Mouse (Mus musculus) adipose tissue, adult 10 weeks (tissue): ENCODE results near the gene Spen. TPM values are rescaled to one million over a fixed set of nuclear protein-coding genes. Genes with fewer than 3 reads are reported as not detected.

Source experiments
- polyA plus RNA-seq: library from polyadenylated mRNA; stranded (reverse); fragments of 350-450 nt; fragmentation: Illumina TruSeq; extraction: RNeasy Lipid Tissue Mini Kit (QIAGEN cat#74804); gene quantifications from one replicate; pipeline ENCODE4 v1.2.3, GENCODE M21; 2014; ENCODE audit warnings: low read depth, low replicate concordance

Gene Spen
- 15.2 TPM for polyA plus RNA-seq

GRCm38 (mm10) chr4:141538408-141539212, at the start of gene Spen:
TSS of gene Spen (minus strand) at chr4:141538597.

GRCm38 (mm10) chr4:141444451-141445327, 93.7 kb downstream of the Spen start, which contains the start of gene Zbtb17:
TSS of gene Zbtb17 (plus strand) at chr4:141444654.

DNA sequence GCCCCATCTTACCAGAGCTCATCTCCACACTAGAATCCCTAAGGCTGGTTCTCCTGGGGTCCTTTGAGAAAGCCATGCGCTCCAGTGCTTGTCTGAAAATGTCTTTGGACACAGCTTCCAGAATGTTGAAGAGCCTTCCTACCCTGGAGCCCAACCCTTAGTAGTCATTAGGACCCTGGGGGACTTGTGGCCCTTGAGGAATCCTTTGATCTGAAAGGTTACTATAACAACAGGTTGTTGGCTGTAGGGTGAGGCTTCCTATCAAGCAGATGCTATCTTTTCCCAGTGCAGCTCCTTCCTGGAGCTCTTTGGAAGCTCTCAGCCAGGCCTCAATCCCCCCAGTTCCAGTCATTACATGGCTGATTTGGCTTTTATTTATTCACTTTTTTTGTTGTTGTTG, 102.4 kb downstream of the Spen start, which contains the start of gene Srarp:
TSS of gene Srarp (minus strand) at position 132 of the 400 bp plus-strand sequence.

DNA sequence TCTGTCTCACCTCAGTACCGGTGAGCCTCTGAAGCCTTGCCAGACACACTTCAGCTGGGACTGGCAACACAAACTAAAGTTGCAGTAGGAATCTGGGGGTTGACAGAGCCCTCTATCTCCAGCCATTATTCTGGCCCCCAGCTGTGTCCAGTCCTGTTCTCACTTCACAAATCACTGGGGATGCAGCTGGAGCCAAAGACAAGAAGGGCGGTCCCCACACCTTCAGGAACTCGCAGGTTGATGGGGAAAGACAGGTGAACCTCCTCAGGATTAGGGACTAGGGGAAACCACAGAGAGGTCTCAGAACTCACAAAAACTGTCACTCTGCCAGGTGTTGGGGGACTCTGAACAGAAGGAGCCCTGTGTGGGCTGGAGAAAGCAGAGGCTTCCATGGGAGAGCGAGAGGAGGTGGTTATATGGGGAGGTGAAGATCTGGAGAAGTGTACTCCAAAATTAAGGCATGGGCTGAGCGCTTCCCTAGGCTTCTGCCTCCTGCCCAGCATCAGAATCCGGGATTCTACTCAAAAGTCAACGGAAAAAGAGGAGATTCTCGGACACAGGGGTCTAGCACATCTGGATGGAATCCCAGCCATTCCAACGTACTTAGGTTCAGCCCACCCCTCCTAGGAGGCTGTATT, 118.1 kb downstream of the Spen start, which contains the start of gene Hspb7:
TSS of gene Hspb7 (plus strand) at position 588 of the 638 bp plus-strand sequence.

Other genes starting within 250 kb of the Spen start
- gene Epha2, start 237.4 kb downstream of the Spen start, polyA plus RNA-seq, result 4.4 TPM
- gene Fam131c, start 170.4 kb downstream of the Spen start, polyA plus RNA-seq, result 0.93 TPM
- 0.12 TPM for gene Clcnka, start 139.9 kb downstream of the Spen start, polyA plus RNA-seq
- 10.3 TPM for gene Clcnkb, start 122.6 kb downstream of the Spen start, polyA plus RNA-seq
- gene Hspb7, start 117.8 kb downstream of the Spen start, polyA plus RNA-seq, result 8.9 TPM
- gene Srarp, start 102.5 kb downstream of the Spen start, polyA plus RNA-seq, result 0.50 TPM
- 13.0 TPM for gene Zbtb17, start 93.9 kb downstream of the Spen start, polyA plus RNA-seq
- 28.6 TPM for gene Fblim1, start 67.5 kb upstream of the Spen start, polyA plus RNA-seq
- 0.89 TPM for gene Tmem82, start 80.0 kb upstream of the Spen start, polyA plus RNA-seq
- 1.7 TPM for gene Slc25a34, start 85.2 kb upstream of the Spen start, polyA plus RNA-seq
- gene Plekhm2, start 126.3 kb upstream of the Spen start, polyA plus RNA-seq, result 35.6 TPM
- 4.3 TPM for gene Rsc1a1, start 147.0 kb upstream of the Spen start, polyA plus RNA-seq
- gene Ddi2, start 184.8 kb upstream of the Spen start, polyA plus RNA-seq, result 17.4 TPM
- not detected for gene Agmat, start 208.1 kb upstream of the Spen start, polyA plus RNA-seq